Mouse (Mus musculus) cerebellum, adult 2 months (tissue): ENCODE results near the gene Itpkb.

Source experiments
- CTCF ChIP-seq: fragments of 200-500 bp; IDR thresholded peaks from 2 replicates; pipeline ENCODE4 v1.5.1; 2011; ENCODE audit warnings: low read depth, mild to moderate bottlenecking, control low read depth, low read length, moderate library complexity, borderline replicate concordance; ENCODE audit not compliant: insufficient read depth
- POLR2A ChIP-seq: fragments of 200-500 bp; IDR thresholded peaks from 2 replicates; pipeline ENCODE4 v1.6.1; 2011; ENCODE audit warnings: low read length, control low read depth, borderline replicate concordance; ENCODE audit not compliant: insufficient read depth

DNA sequence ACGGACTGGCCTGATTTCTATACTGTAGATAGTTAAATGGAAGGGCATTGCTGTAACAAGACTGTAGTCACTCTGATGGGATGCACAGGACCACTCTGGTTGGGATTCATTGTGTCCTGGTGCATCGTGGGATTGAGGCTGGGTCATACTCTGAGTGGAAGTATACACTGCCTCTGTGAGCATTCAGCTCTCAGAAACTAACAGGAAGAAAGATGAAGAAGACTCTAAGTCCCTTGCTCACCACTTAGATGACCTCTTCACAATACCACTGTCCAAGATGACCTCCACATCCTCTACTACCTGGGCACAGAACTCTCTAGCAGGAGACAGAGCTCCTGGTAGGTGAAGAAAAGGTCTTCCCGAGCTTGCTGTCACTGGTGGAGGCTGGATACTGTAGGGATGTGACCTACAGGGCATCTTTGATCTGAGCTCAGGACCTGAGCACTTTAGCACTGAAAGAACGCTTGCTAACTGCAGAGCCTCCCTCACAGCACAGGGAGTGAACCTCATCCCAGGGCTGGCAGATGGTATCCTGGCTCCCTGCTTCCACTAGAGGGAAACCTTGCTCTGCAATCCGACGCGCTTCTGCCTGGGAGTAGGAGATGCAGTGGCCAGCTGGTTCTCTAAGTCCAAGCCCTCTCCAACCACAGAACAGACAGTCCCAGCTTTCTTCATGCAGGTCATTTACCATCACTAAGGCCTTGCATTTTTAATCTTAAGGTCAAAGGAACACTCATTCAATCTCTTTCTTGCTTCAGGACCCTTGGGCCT is 103.7 kb downstream of the Itpkb start:
- TF ChIP-seq CTCF (peak; percentile 99), POLR2A (no peak)
